Mouse (Mus musculus) spleen, adult 2 months (tissue): ENCODE results near the gene Sntb2.

Experiments used
- CTCF ChIP-seq: fragments of 200-500 bp; IDR thresholded peaks from 2 replicates; pipeline ENCODE4 v1.5.1; 2011; ENCODE audit warnings: mild to moderate bottlenecking, inconsistent platforms; ENCODE audit not compliant: insufficient read depth, insufficient read length, insufficient replicate concordance; ENCODE audit errors: extremely low read depth
- POLR2A ChIP-seq: fragments of 200-500 bp; IDR thresholded peaks from 2 replicates; pipeline ENCODE4 v1.6.1; 2011; ENCODE audit warnings: low read depth, low read length, inconsistent platforms

DNA sequence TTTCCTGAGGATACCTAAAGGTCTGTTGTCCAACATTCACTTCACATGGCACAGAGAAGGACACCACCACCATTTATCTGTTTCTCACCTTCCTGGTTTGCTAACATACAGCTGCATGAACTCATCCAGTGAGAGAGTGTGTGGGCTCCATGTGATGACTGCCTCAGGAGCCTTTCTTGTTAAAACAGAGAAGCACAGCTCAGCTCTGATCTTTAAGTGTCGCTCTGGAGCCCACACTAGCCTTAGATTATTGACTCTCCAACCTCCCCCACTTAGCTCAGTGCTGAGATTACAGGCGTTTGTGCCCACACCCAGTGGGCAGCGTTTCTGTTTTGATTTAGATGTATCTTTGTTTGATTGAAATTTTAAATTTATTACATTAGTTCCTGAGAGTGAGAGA is 72.2 kb downstream of the Sntb2 start:
- TF ChIP-seq CTCF (no peak), POLR2A (no peak)
